ENCODE assay signal across 20 mouse cellular contexts in genomic region chr5:37077330-37077698, GRCm38 (mm10). TPM values are rescaled to one million over a fixed set of nuclear protein-coding genes. Genes with fewer than 3 reads are reported as not detected.
DNase-seq lines count a peak whose midpoint lies in the region; ATAC-seq and TF ChIP-seq lines count a peak whose summit lies in the region.
"Had no signal": no experiment of that assay in that cellular context is flagged by ENCODE, and none has a peak within 500 bp of the region (broad histone marks: within the 10 kb centered on the region; RNA-seq: fewer than 3 reads in every experiment).

No protein-coding gene starts in this region.

- WGBS in hindbrain, embryonic 15.5 days: 44% methylated on average over 3 of the region's 3 CpGs
- WGBS in hindbrain, embryonic 12.5 days: 40% methylated on average over 3 of the region's 3 CpGs
- WGBS in midbrain, embryonic 15.5 days: 49% methylated on average over 3 of the region's 3 CpGs
- 51% methylated on average over 3 of the region's 3 CpGs for WGBS in midbrain, embryonic 14.5 days
- 33% methylated on average over 3 of the region's 3 CpGs for WGBS in olfactory bulb, adult 2 months

- peaks cover 22% of the 10 kb centered on the region for H3K4me1 ChIP-seq in hindbrain, embryonic 15.5 days (replicated peaks)
- H3K4me1 ChIP-seq in hindbrain, embryonic 12.5 days: peaks cover 12% of the 10 kb centered on the region; the same call in 1 of the 2 replicates
- H3K4me1 ChIP-seq in midbrain, embryonic 15.5 days: peaks cover 17% of the 10 kb centered on the region
- peaks cover 14% of the 10 kb centered on the region for H3K4me1 ChIP-seq in midbrain, embryonic 14.5 days (ENCODE audit: control insufficient read depth, insufficient read depth, low read length)
- H3K4me1 ChIP-seq in cortical plate, adult 2 months (ENCODE audit: control insufficient read depth, insufficient read depth, low read length): peaks cover 21% of the 10 kb centered on the region
- peaks cover 46% of the 10 kb centered on the region for H3K4me1 ChIP-seq in olfactory bulb, adult 2 months (ENCODE audit: control insufficient read depth, insufficient read depth, low read length)

- no peak for TF ChIP-seq CTCF in cortical plate, adult 2 months (IDR thresholded peaks at IDR 0.05; ENCODE audit: extremely low read depth, insufficient read depth, low read length)
- no peak for TF ChIP-seq CTCF in olfactory bulb, adult 2 months (IDR thresholded peaks at IDR 0.05; ENCODE audit: insufficient read depth, low read depth, low read length)

- no peak overlapping the region for H3K9ac ChIP-seq in hindbrain, embryonic 15.5 days
- no peak overlapping the region for H3K9ac ChIP-seq in hindbrain, embryonic 12.5 days
- H3K9ac ChIP-seq in midbrain, embryonic 15.5 days: no peak overlapping the region
- no peak overlapping the region for H3K9ac ChIP-seq in midbrain, embryonic 14.5 days (replicated peaks; ENCODE audit: low read length)
- H3K9ac ChIP-seq: embryonic facial prominence, embryonic 13.5 days; forebrain, embryonic 15.5 days had no signal

- no peak overlapping the region for H3K4me3 ChIP-seq in hindbrain, embryonic 15.5 days
- no peak overlapping the region for H3K4me3 ChIP-seq in hindbrain, embryonic 12.5 days
- no peak overlapping the region for H3K4me3 ChIP-seq in midbrain, embryonic 15.5 days
- no peak overlapping the region for H3K4me3 ChIP-seq in midbrain, embryonic 14.5 days (replicated peaks; ENCODE audit: low read depth, low read length)
- no peak overlapping the region for H3K4me3 ChIP-seq in cortical plate, adult 2 months (ENCODE audit: insufficient read depth, low read length)
- H3K4me3 ChIP-seq in olfactory bulb, adult 2 months (ENCODE audit: insufficient read depth, low read depth, low read length): no peak overlapping the region
- H3K4me3 ChIP-seq: embryonic facial prominence, embryonic 13.5 days; erythroblast, embryonic 14.5 days; forebrain, embryonic 15.5 days had no signal

- H3K9me3 ChIP-seq in hindbrain, embryonic 15.5 days: no peaks in the 10 kb centered on the region
- H3K9me3 ChIP-seq in hindbrain, embryonic 12.5 days (replicated peaks): no peaks in the 10 kb centered on the region
- no peaks in the 10 kb centered on the region for H3K9me3 ChIP-seq in midbrain, embryonic 15.5 days
- H3K9me3 ChIP-seq in midbrain, embryonic 14.5 days (ENCODE audit: control insufficient read depth, low read length): no peaks in the 10 kb centered on the region
- H3K9me3 ChIP-seq: embryonic facial prominence, embryonic 13.5 days; forebrain, embryonic 15.5 days had no signal

- H3K27ac ChIP-seq in hindbrain, embryonic 15.5 days (replicated peaks): no peak overlapping the region
- H3K27ac ChIP-seq in hindbrain, embryonic 12.5 days: no peak overlapping the region
- H3K27ac ChIP-seq in midbrain, embryonic 15.5 days: 0 out of 2 replicates have a peak overlapping the region, but pooled peaks have one; percentile 61
- no peak overlapping the region for H3K27ac ChIP-seq in midbrain, embryonic 14.5 days (replicated peaks; ENCODE audit: low read depth, low read length)
- peak overlapping the region; percentile 82 for H3K27ac ChIP-seq in cortical plate, adult 2 months (ENCODE audit: insufficient read depth, low read length)
- peak overlapping the region; percentile 85 for H3K27ac ChIP-seq in olfactory bulb, adult 2 months (ENCODE audit: insufficient read depth, low read depth, low read length)
- H3K27ac ChIP-seq: embryonic facial prominence, embryonic 13.5 days; kidney, postnatal 0 days; stomach, postnatal 0 days had no signal

- peak; percentile 23; the same call in 1 of the 2 replicates for ATAC-seq in hindbrain, embryonic 15.5 days (ENCODE audit: low FRiP score, low read depth)
- ATAC-seq in hindbrain, embryonic 12.5 days (ENCODE audit: low FRiP score): no peak
- peak; percentile 44 for ATAC-seq in midbrain, embryonic 15.5 days (replicated peaks)
- no peak for ATAC-seq in midbrain, embryonic 14.5 days (ENCODE audit: low FRiP score, low TSS enrichment)
- ATAC-seq: forebrain, embryonic 15.5 days had no signal

- no peaks in the 10 kb centered on the region for H3K36me3 ChIP-seq in hindbrain, embryonic 15.5 days
- H3K36me3 ChIP-seq in hindbrain, embryonic 12.5 days: no peaks in the 10 kb centered on the region
- H3K36me3 ChIP-seq in midbrain, embryonic 15.5 days (replicated peaks): no peaks in the 10 kb centered on the region
- H3K36me3 ChIP-seq in midbrain, embryonic 14.5 days (ENCODE audit: control insufficient read depth, insufficient read depth, low read length): no peaks in the 10 kb centered on the region
- H3K36me3 ChIP-seq: embryonic facial prominence, embryonic 13.5 days; forebrain, embryonic 15.5 days had no signal

- no peaks in the 10 kb centered on the region for H3K27me3 ChIP-seq in hindbrain, embryonic 15.5 days
- 0 out of 2 replicates have a peak, but pooled peaks cover 9% of the 10 kb centered on the region for H3K27me3 ChIP-seq in hindbrain, embryonic 12.5 days
- H3K27me3 ChIP-seq in midbrain, embryonic 15.5 days (replicated peaks): no peaks in the 10 kb centered on the region
- no peaks in the 10 kb centered on the region for H3K27me3 ChIP-seq in midbrain, embryonic 14.5 days (ENCODE audit: control insufficient read depth, insufficient read depth, low read length)
- H3K27me3 ChIP-seq: forebrain, embryonic 15.5 days had no signal

- DNase-seq in midbrain, embryonic 14.5 days: no peak
- DNase-seq in thymus, adult 18-20 months: no peak
- DNase-seq: adrenal gland, postnatal 36 days; cerebellum, adult 11 months; gastrocnemius, postnatal 25 days; lung, postnatal 4 days had no signal

- H3K4me2 ChIP-seq in hindbrain, embryonic 15.5 days: no peak overlapping the region
- no peak overlapping the region for H3K4me2 ChIP-seq in hindbrain, embryonic 12.5 days (replicated peaks)
- no peak overlapping the region for H3K4me2 ChIP-seq in midbrain, embryonic 15.5 days
- H3K4me2 ChIP-seq in midbrain, embryonic 14.5 days (ENCODE audit: low read length): no peak overlapping the region
- H3K4me2 ChIP-seq: embryonic facial prominence, embryonic 13.5 days; forebrain, embryonic 15.5 days had no signal

- no peak for TF ChIP-seq POLR2A in cortical plate, adult 2 months (IDR thresholded peaks at IDR 0.05; ENCODE audit: extremely low read depth, insufficient read depth, low read length)
- no peak for TF ChIP-seq POLR2A in olfactory bulb, adult 2 months (IDR thresholded peaks at IDR 0.05; ENCODE audit: insufficient read depth, low read depth, low read length)

RNA-seq across cellular contexts. Expression of gene Gm1043, which starts 7.9 kb away (rescaled TPM):
- 1.5 and 2.2 TPM in 2 replicates for polyA plus RNA-seq in hindbrain, embryonic 15.5 days (2015; fragmentation: Nextera tagmentation; extraction: Ambion mirVana)
- polyA plus RNA-seq in hindbrain, embryonic 12.5 days (2016; fragmentation: Nextera tagmentation; extraction: Ambion mirVana): 0.36 and 0.52 TPM in 2 replicates
- polyA plus RNA-seq in midbrain, embryonic 15.5 days (2015; fragmentation: Nextera tagmentation; extraction: Ambion mirVana): 2.6 and 2.8 TPM in 2 replicates
- 1.7 and 2.0 TPM in 2 replicates for polyA plus RNA-seq in midbrain, embryonic 14.5 days (2014; fragmentation: Nextera tagmentation; extraction: Ambion mirVana)
- 18.4 and 20.1 TPM in 2 replicates for polyA plus RNA-seq in cortical plate, adult 2 months (2012; rRNA removed)
- not detected in 2 replicates for polyA plus RNA-seq in olfactory bulb, adult 2 months (2012; ENCODE audit: insufficient read depth, insufficient read length, low replicate concordance, missing spikeins)
- polyA plus RNA-seq: embryonic facial prominence, embryonic 13.5 days; erythroblast, embryonic 14.5 days; heart, embryonic 14.5 days; kidney, postnatal 0 days; limb, embryonic 11.5 days; liver, embryonic 16.5 days; lung, embryonic 16.5 days had no signal

Comparison
In these comparisons a context has a peak if more than half of its experiments do, and no peak if none do; other contexts are left out.
1. ATAC-seq: peak in hindbrain, embryonic 15.5 days (single experiment) and midbrain, embryonic 15.5 days (single experiment); none in hindbrain, embryonic 12.5 days (single experiment) and midbrain, embryonic 14.5 days (single experiment).
2. H3K27ac ChIP-seq: peak in midbrain, embryonic 15.5 days (single experiment), cortical plate, adult 2 months (single experiment) and olfactory bulb, adult 2 months (single experiment); none in hindbrain, embryonic 15.5 days (single experiment), hindbrain, embryonic 12.5 days (single experiment) and midbrain, embryonic 14.5 days (single experiment).